Mouse (Mus musculus): Measurements from ENCODE around the gene Gm9918. TPM values are rescaled to one million over a fixed set of nuclear protein-coding genes. Genes with fewer than 3 reads are reported as not detected.

The Gm9918 gene
- total RNA-seq, 1 experiment from 2014 or later = not detected

GRCm38 (mm10) chr15:102262582-102262981, 7.8 kb upstream of the Gm9918 start:
- ATAC-seq (replicated peaks; ENCODE audit: insufficient number of reproducible peaks, low FRiP score, low TSS enrichment, poor library complexity, severe bottlenecking) = no peak

- no peak for ATAC-seq (replicated peaks; ENCODE audit: insufficient number of reproducible peaks, low FRiP score, low TSS enrichment, poor library complexity, severe bottlenecking)
Measured at GRCm38 (mm10) chr15:102263037-102263436, 7.3 kb upstream of the Gm9918 start.

GRCm38 (mm10) chr15:102265548-102265947, 4.8 kb upstream of the Gm9918 start:
- ATAC-seq (replicated peaks; ENCODE audit: insufficient number of reproducible peaks, low FRiP score, low TSS enrichment, poor library complexity, severe bottlenecking) = no peak

- no peak for ATAC-seq (replicated peaks; ENCODE audit: insufficient number of reproducible peaks, low FRiP score, low TSS enrichment, poor library complexity, severe bottlenecking)
Measured at GRCm38 (mm10) chr15:102271441-102271840, 1.1 kb downstream of the Gm9918 start.

- no peak for ATAC-seq (replicated peaks; ENCODE audit: insufficient number of reproducible peaks, low FRiP score, low TSS enrichment, poor library complexity, severe bottlenecking)
Measured at GRCm38 (mm10) chr15:102273982-102274716, 3.8 kb downstream of the Gm9918 start.

- ATAC-seq (replicated peaks; ENCODE audit: insufficient number of reproducible peaks, low FRiP score, low TSS enrichment, poor library complexity, severe bottlenecking) = no peak
Measured at GRCm38 (mm10) chr15:102278726-102279091, 8.3 kb downstream of the Gm9918 start.

- peak; percentile 79 for ATAC-seq (replicated peaks; ENCODE audit: insufficient number of reproducible peaks, low FRiP score, low TSS enrichment, poor library complexity, severe bottlenecking)
Measured at GRCm38 (mm10) chr15:102279092-102279782, 8.9 kb downstream of the Gm9918 start, which contains the start of gene Mfsd5. Gene Mfsd5, plus strand, starts transcription at chr15:102279454.

GRCm38 (mm10) chr15:102279783-102280520, 9.6 kb downstream of the Gm9918 start:
- ATAC-seq (replicated peaks; ENCODE audit: insufficient number of reproducible peaks, low FRiP score, low TSS enrichment, poor library complexity, severe bottlenecking) = peak; percentile 4; the same call in 1 of the 2 replicates

GRCm38 (mm10) chr15:102280623-102281022, 10.3 kb downstream of the Gm9918 start:
- no peak for ATAC-seq (replicated peaks; ENCODE audit: insufficient number of reproducible peaks, low FRiP score, low TSS enrichment, poor library complexity, severe bottlenecking)

- ATAC-seq (replicated peaks; ENCODE audit: insufficient number of reproducible peaks, low FRiP score, low TSS enrichment, poor library complexity, severe bottlenecking) = no peak
Measured at GRCm38 (mm10) chr15:102282463-102283292, 12.3 kb downstream of the Gm9918 start.

GRCm38 (mm10) chr15:102283648-102284047, 13.3 kb downstream of the Gm9918 start:
- no peak for ATAC-seq (replicated peaks; ENCODE audit: insufficient number of reproducible peaks, low FRiP score, low TSS enrichment, poor library complexity, severe bottlenecking)

- 0 out of 2 replicates have a peak, but pooled peaks have one; percentile 66 for ATAC-seq (replicated peaks; ENCODE audit: insufficient number of reproducible peaks, low FRiP score, low TSS enrichment, poor library complexity, severe bottlenecking)
Measured at GRCm38 (mm10) chr15:102287395-102287794, 17.0 kb downstream of the Gm9918 start.

GRCm38 (mm10) chr15:102295633-102296367, 25.4 kb downstream of the Gm9918 start, which contains the start of gene Espl1:
Gene Espl1, plus strand, starts transcription at chr15:102296266.
- ATAC-seq (replicated peaks; ENCODE audit: insufficient number of reproducible peaks, low FRiP score, low TSS enrichment, poor library complexity, severe bottlenecking) = peak; percentile 100

- no peak for ATAC-seq (replicated peaks; ENCODE audit: insufficient number of reproducible peaks, low FRiP score, low TSS enrichment, poor library complexity, severe bottlenecking)
Measured at GRCm38 (mm10) chr15:102296368-102297006, 26.1 kb downstream of the Gm9918 start.

GRCm38 (mm10) chr15:102302542-102302941, 32.2 kb downstream of the Gm9918 start:
- ATAC-seq (replicated peaks; ENCODE audit: insufficient number of reproducible peaks, low FRiP score, low TSS enrichment, poor library complexity, severe bottlenecking) = no peak

GRCm38 (mm10) chr15:102308717-102309116, 38.4 kb downstream of the Gm9918 start:
- no peak for ATAC-seq (replicated peaks; ENCODE audit: insufficient number of reproducible peaks, low FRiP score, low TSS enrichment, poor library complexity, severe bottlenecking)

- ATAC-seq (replicated peaks; ENCODE audit: insufficient number of reproducible peaks, low FRiP score, low TSS enrichment, poor library complexity, severe bottlenecking) = no peak
Measured at GRCm38 (mm10) chr15:102310074-102310845, 39.9 kb downstream of the Gm9918 start.

All from monocyte, adult 5-6 weeks (primary cell).